Mouse (Mus musculus) midbrain, embryonic 16.5 days (tissue): ENCODE measurements around the gene Zfp423. TPM values are rescaled to one million over a fixed set of nuclear protein-coding genes. Genes with fewer than 3 reads are reported as not detected.

ENCODE experiments used
- ATAC-seq: fragments of 200-750 bp; cut with Nextera tagmentation; 2 replicates; pipeline ENCODE4 v1.8.0; 2017; ENCODE audit warnings: moderate TSS enrichment
- H3K27ac ChIP-seq: fragments of 300-500 bp; sonication (generic); 2 replicates; pipeline ENCODE4 v1.5.1; 2014; ENCODE audit warnings: mild to moderate bottlenecking, low read length, mixed read lengths
- H3K27me3 ChIP-seq: fragments of 300-500 bp; sonication (generic); 2 replicates; pipeline ENCODE4 v1.6.1; 2014; ENCODE audit warnings: low read depth, low read length, mixed read lengths; ENCODE audit not compliant: control insufficient read depth, insufficient read depth
- H3K36me3 ChIP-seq: fragments of 300-500 bp; sonication (generic); 2 replicates; pipeline ENCODE4 v1.6.1; 2014; ENCODE audit warnings: mild to moderate bottlenecking, low read length, moderate library complexity, mixed read lengths; ENCODE audit not compliant: control insufficient read depth, insufficient read depth
- H3K4me1 ChIP-seq: fragments of 300-500 bp; sonication (generic); 2 replicates; pipeline ENCODE4 v1.6.1; 2014; ENCODE audit warnings: mild to moderate bottlenecking, low read length, mixed read lengths; ENCODE audit not compliant: control insufficient read depth, insufficient read depth
- H3K4me2 ChIP-seq: fragments of 300-500 bp; sonication (generic); 2 replicates; pipeline ENCODE4 v1.6.1; 2014; ENCODE audit warnings: mild to moderate bottlenecking, low read length, mixed read lengths
- H3K4me3 ChIP-seq: fragments of 300-500 bp; sonication (generic); 2 replicates; pipeline ENCODE4 v1.5.1; 2014; ENCODE audit warnings: low read depth, mild to moderate bottlenecking, low read length, moderate library complexity, mixed read lengths
- H3K9ac ChIP-seq: fragments of 300-500 bp; sonication (generic); 2 replicates; pipeline ENCODE4 v1.6.1; 2014; ENCODE audit warnings: low read depth, low read length, mixed read lengths
- H3K9me3 ChIP-seq: fragments of 300-500 bp; sonication (generic); replicated peaks from 2 replicates; pipeline ENCODE4 v1.6.1; 2014; ENCODE audit warnings: mild to moderate bottlenecking, low read length, mixed read lengths; ENCODE audit not compliant: control insufficient read depth, poor library complexity, severe bottlenecking
- WGBS: fragments of 180-500 bp; shearing (Covaris S2); extraction: QIAGEN DNeasy Blood & Tissue Kit; methylation state at CpG from one replicate; pipeline ENCODE4 v1.1.7; 2014; 5-methylcytosine and 5-hydroxymethylcytosine counted together
- polyA plus RNA-seq: library from polyadenylated mRNA; unstranded; fragments of >200 nt; fragmentation: Nextera tagmentation; extraction: Ambion mirVana; gene quantifications from 2 replicates; pipeline ENCODE4 v1.2.1, GENCODE M21; 2015

Gene Zfp423
- polyA plus RNA-seq, 1 experiment from 2014 or later: 28.1 TPM

GRCm38 (mm10) chr8:87685392-87685791 lies 274.0 kb downstream of the Zfp423 start:
- no peaks in the 10 kb centered on the region for H3K27me3 ChIP-seq
- no peaks in the 10 kb centered on the region for H3K36me3 ChIP-seq
- H3K4me1 ChIP-seq: peaks cover 43% of the 10 kb centered on the region
- H3K27ac ChIP-seq: peak overlapping the region; percentile 57
- ATAC-seq: no peak
- 16% methylated on average over 8 of the region's 8 CpGs for WGBS
- no peak overlapping the region for H3K4me3 ChIP-seq
- H3K9ac ChIP-seq: peak overlapping the region; percentile 49; the same call in 1 of the 2 replicates
- H3K9me3 ChIP-seq: no peaks in the 10 kb centered on the region
- no peak overlapping the region for H3K4me2 ChIP-seq

GRCm38 (mm10) chr8:87682066-87682465 lies 277.3 kb downstream of the Zfp423 start:
- H3K4me3 ChIP-seq: no peak overlapping the region
- no peak overlapping the region for H3K4me2 ChIP-seq
- no peaks in the 10 kb centered on the region for H3K27me3 ChIP-seq
- WGBS: 70% methylated on average over 3 of the region's 3 CpGs
- peaks cover 13% of the 10 kb centered on the region for H3K4me1 ChIP-seq
- H3K9me3 ChIP-seq: no peaks in the 10 kb centered on the region
- ATAC-seq: no peak
- H3K36me3 ChIP-seq: no peaks in the 10 kb centered on the region
- no peak overlapping the region for H3K27ac ChIP-seq
- H3K9ac ChIP-seq: no peak overlapping the region

- Histone ChIP-seq H3K36me3 (no peaks in the 10 kb centered on the region), H3K27ac (no peak overlapping the region), H3K27me3 (no peaks in the 10 kb centered on the region), H3K4me3 (no peak overlapping the region), H3K4me1 (peaks cover 2% of the 10 kb centered on the region), H3K9ac (no peak overlapping the region), H3K9me3 (no peaks in the 10 kb centered on the region), H3K4me2 (no peak overlapping the region)
- no peak for ATAC-seq
- 77% methylated on average over 3 of the region's 3 CpGs for WGBS
Observed at GRCm38 (mm10) chr8:87680034-87680433, 279.4 kb downstream of the Zfp423 start.

- H3K27me3 ChIP-seq: no peaks in the 10 kb centered on the region
- H3K36me3 ChIP-seq: no peaks in the 10 kb centered on the region
- no peak overlapping the region for H3K4me3 ChIP-seq
- WGBS: 63% methylated on average over 11 of the region's 11 CpGs
- H3K9ac ChIP-seq: no peak overlapping the region
- no peaks in the 10 kb centered on the region; the same call in 1 of the 2 replicates for H3K4me1 ChIP-seq
- ATAC-seq: 0 out of 2 replicates have a peak, but pooled peaks have one; percentile 10
- H3K9me3 ChIP-seq: no peaks in the 10 kb centered on the region
- H3K27ac ChIP-seq: peak overlapping the region; percentile 30; the same call in 1 of the 2 replicates
- H3K4me2 ChIP-seq: no peak overlapping the region
Observed at GRCm38 (mm10) chr8:87679431-87680003, 279.9 kb downstream of the Zfp423 start.

GRCm38 (mm10) chr8:87675411-87675810 lies 284.0 kb downstream of the Zfp423 start:
- H3K27ac ChIP-seq: peak overlapping the region; percentile 55
- H3K36me3 ChIP-seq: no peaks in the 10 kb centered on the region
- no peak overlapping the region for H3K9ac ChIP-seq
- H3K4me3 ChIP-seq: no peak overlapping the region
- H3K27me3 ChIP-seq: no peaks in the 10 kb centered on the region
- ATAC-seq: peak; percentile 67
- no peaks in the 10 kb centered on the region; the same call in 1 of the 2 replicates for H3K4me1 ChIP-seq
- 44% methylated on average over 9 of the region's 9 CpGs for WGBS
- H3K4me2 ChIP-seq: no peak overlapping the region
- no peaks in the 10 kb centered on the region for H3K9me3 ChIP-seq

GRCm38 (mm10) chr8:87674157-87674556 lies 285.2 kb downstream of the Zfp423 start:
- WGBS: 76% methylated on average over 7 of the region's 7 CpGs
- no peak overlapping the region for H3K4me2 ChIP-seq
- no peaks in the 10 kb centered on the region for H3K36me3 ChIP-seq
- H3K27me3 ChIP-seq: no peaks in the 10 kb centered on the region
- H3K9ac ChIP-seq: no peak overlapping the region
- no peak overlapping the region for H3K27ac ChIP-seq
- no peaks in the 10 kb centered on the region for H3K4me1 ChIP-seq
- H3K4me3 ChIP-seq: no peak overlapping the region
- no peak for ATAC-seq
- no peaks in the 10 kb centered on the region for H3K9me3 ChIP-seq

- H3K9ac ChIP-seq: no peak overlapping the region
- 79% methylated on average over 2 of the region's 2 CpGs for WGBS
- no peaks in the 10 kb centered on the region for H3K27me3 ChIP-seq
- no peak overlapping the region for H3K27ac ChIP-seq
- H3K9me3 ChIP-seq: no peaks in the 10 kb centered on the region
- H3K4me1 ChIP-seq: peaks cover 13% of the 10 kb centered on the region; the same call in 1 of the 2 replicates
- H3K36me3 ChIP-seq: no peaks in the 10 kb centered on the region
- H3K4me2 ChIP-seq: no peak overlapping the region
- no peak overlapping the region for H3K4me3 ChIP-seq
- ATAC-seq: no peak
Observed at GRCm38 (mm10) chr8:87672214-87672613, 287.2 kb downstream of the Zfp423 start.

GRCm38 (mm10) chr8:87671209-87671970 lies 288.0 kb downstream of the Zfp423 start:
- Histone ChIP-seq H3K9ac (no peak overlapping the region), H3K36me3 (no peaks in the 10 kb centered on the region), H3K4me2 (no peak overlapping the region), H3K27me3 (no peaks in the 10 kb centered on the region), H3K4me3 (no peak overlapping the region), H3K4me1 (peaks cover 13% of the 10 kb centered on the region; the same call in 1 of the 2 replicates), H3K27ac (no peak overlapping the region), H3K9me3 (no peaks in the 10 kb centered on the region)
- 83% methylated on average over 13 of the region's 13 CpGs for WGBS
- no peak for ATAC-seq

- H3K9ac ChIP-seq: no peak overlapping the region
- no peak for ATAC-seq
- no peaks in the 10 kb centered on the region for H3K9me3 ChIP-seq
- H3K4me1 ChIP-seq: peaks cover 13% of the 10 kb centered on the region; the same call in 1 of the 2 replicates
- H3K4me3 ChIP-seq: no peak overlapping the region
- no peak overlapping the region for H3K4me2 ChIP-seq
- no peaks in the 10 kb centered on the region for H3K36me3 ChIP-seq
- H3K27ac ChIP-seq: no peak overlapping the region
- H3K27me3 ChIP-seq: no peaks in the 10 kb centered on the region
- WGBS: 92% methylated on average over 3 of the region's 3 CpGs
Observed at GRCm38 (mm10) chr8:87670232-87670631, 289.2 kb downstream of the Zfp423 start.
